Comparison of ENCODE assay signal across 27 mouse cellular contexts in the genomic region with DNA sequence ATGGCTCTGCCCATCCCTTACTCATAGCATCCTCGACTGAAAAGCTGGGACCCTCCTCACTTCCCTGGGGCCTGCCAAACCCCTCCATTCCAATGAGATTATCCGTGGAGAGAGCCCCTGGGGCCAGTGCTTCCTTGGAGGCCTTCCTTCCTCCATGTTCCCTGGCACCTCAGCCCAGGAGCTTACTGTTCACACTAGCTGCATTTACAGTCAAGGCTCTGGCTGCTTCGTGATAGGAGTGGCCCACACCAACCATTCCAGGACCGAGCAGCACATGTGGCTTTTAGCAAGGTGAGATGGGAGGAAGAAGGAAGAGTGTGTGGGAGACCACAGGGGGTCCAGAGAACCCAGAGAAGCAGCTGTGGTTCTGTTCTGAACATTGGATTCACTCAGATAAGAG. TPM values are rescaled to one million over a fixed set of nuclear protein-coding genes. Genes with fewer than 3 reads are reported as not detected.
DNase-seq lines count a peak whose midpoint lies in the region; ATAC-seq and TF ChIP-seq lines count a peak whose summit lies in the region.
"Had no signal": no experiment of that assay in that cellular context is flagged by ENCODE, and none has a peak within 500 bp of the region (broad histone marks: within the 10 kb centered on the region; RNA-seq: fewer than 3 reads in every experiment).

No protein-coding gene starts in this region.

- no peak for TF ChIP-seq CTCF in heart, adult 2 months (IDR thresholded peaks at IDR 0.05)
- no peak for TF ChIP-seq CTCF in left cerebral cortex, adult 2 months (IDR thresholded peaks at IDR 0.05)

- H3K36me3 ChIP-seq in heart, adult 2 months (ENCODE audit: control insufficient read depth, insufficient read depth, low read length) = no peaks in the 10 kb centered on the region
- H3K36me3 ChIP-seq in neural tube, embryonic 12.5 days = no peaks in the 10 kb centered on the region
- H3K36me3 ChIP-seq in neural tube, embryonic 15.5 days = 0 out of 2 replicates have a peak, but pooled peaks cover 2% of the 10 kb centered on the region
- H3K36me3 ChIP-seq: forebrain, embryonic 10.5 days; heart, embryonic 15.5 days; intestine, embryonic 15.5 days; limb, embryonic 15.5 days; liver, embryonic 13.5 days had no signal

- no peak for ATAC-seq in neural tube, embryonic 12.5 days (ENCODE audit: low FRiP score, low read depth)
- no peak for ATAC-seq in neural tube, embryonic 15.5 days (ENCODE audit: low FRiP score)

- H3K4me2 ChIP-seq in neural tube, embryonic 12.5 days (replicated peaks) = no peak overlapping the region
- no peak overlapping the region for H3K4me2 ChIP-seq in neural tube, embryonic 15.5 days
- H3K4me2 ChIP-seq: heart, embryonic 15.5 days; intestine, embryonic 15.5 days; limb, embryonic 15.5 days; liver, embryonic 13.5 days had no signal

- intact Hi-C loops in heart, adult 2 months (cut with DNase I) = loop anchor here (1.0 to 5.0 kb wide), 3 partner anchors 53 to 128 kb away; no protein-coding TSS in a partner anchor
- intact Hi-C loops in left cerebral cortex, adult 2 months (cut with DNase I) = loop anchor here (2.0 to 5.0 kb wide), 5 partner anchors 77 to 323 kb away; no protein-coding TSS in a partner anchor

- H3K79me2 ChIP-seq in heart, adult 2 months (replicated peaks; ENCODE audit: control insufficient read depth, insufficient read depth, low read length) = no peaks in the 10 kb centered on the region

- no peak overlapping the region for H3K9ac ChIP-seq in heart, adult 2 months (ENCODE audit: low read depth, low read length)
- 0 out of 2 replicates have a peak overlapping the region, but pooled peaks have one; percentile 3 for H3K9ac ChIP-seq in neural tube, embryonic 12.5 days
- H3K9ac ChIP-seq in neural tube, embryonic 15.5 days (replicated peaks) = no peak overlapping the region
- H3K9ac ChIP-seq: forebrain, postnatal 0 days; heart, embryonic 15.5 days; intestine, embryonic 15.5 days; limb, embryonic 15.5 days; liver, embryonic 13.5 days had no signal

- H3K9me3 ChIP-seq in neural tube, embryonic 12.5 days = no peaks in the 10 kb centered on the region
- no peaks in the 10 kb centered on the region for H3K9me3 ChIP-seq in neural tube, embryonic 15.5 days (replicated peaks)
- H3K9me3 ChIP-seq: forebrain, embryonic 10.5 days; heart, embryonic 10.5 days; heart, embryonic 15.5 days; intestine, embryonic 15.5 days; limb, embryonic 15.5 days; liver, embryonic 13.5 days; megakaryocyte, embryonic 14.5 days had no signal

- H3K27me3 ChIP-seq in heart, adult 2 months (ENCODE audit: control insufficient read depth, insufficient read depth, low read length) = no peaks in the 10 kb centered on the region
- no peaks in the 10 kb centered on the region for H3K27me3 ChIP-seq in neural tube, embryonic 12.5 days (replicated peaks)
- no peaks in the 10 kb centered on the region for H3K27me3 ChIP-seq in neural tube, embryonic 15.5 days (replicated peaks)
- H3K27me3 ChIP-seq: heart, embryonic 15.5 days; intestine, embryonic 15.5 days; limb, embryonic 15.5 days; liver, embryonic 13.5 days had no signal

- H3K4me1 ChIP-seq in heart, adult 2 months (ENCODE audit: control insufficient read depth, insufficient read depth, low read length) = peaks cover 3% of the 10 kb centered on the region; the same call in 1 of the 2 replicates
- peaks cover 6% of the 10 kb centered on the region for H3K4me1 ChIP-seq in neural tube, embryonic 12.5 days
- H3K4me1 ChIP-seq in neural tube, embryonic 15.5 days = peaks cover 4% of the 10 kb centered on the region; the same call in 1 of the 2 replicates
- H3K4me1 ChIP-seq: intestine, embryonic 15.5 days had no signal

- H3K4me3 ChIP-seq in heart, adult 2 months = no peak overlapping the region
- H3K4me3 ChIP-seq in left cerebral cortex, adult 2 months = no peak overlapping the region
- H3K4me3 ChIP-seq in neural tube, embryonic 12.5 days = no peak overlapping the region
- H3K4me3 ChIP-seq in neural tube, embryonic 15.5 days (replicated peaks) = no peak overlapping the region
- H3K4me3 ChIP-seq: forebrain, embryonic 10.5 days; heart, embryonic 10.5 days; heart, embryonic 15.5 days; intestine, embryonic 15.5 days; limb, embryonic 15.5 days; liver, embryonic 13.5 days had no signal

- no peak for TF ChIP-seq POLR2A in heart, adult 2 months (IDR thresholded peaks at IDR 0.05; ENCODE audit: insufficient read depth, low read depth, low read length)

- WGBS in heart, adult 2 months = 55% methylated on average over 4 of the region's 4 CpGs
- 64% methylated on average over 4 of the region's 4 CpGs for WGBS in neural tube, embryonic 12.5 days
- WGBS in neural tube, embryonic 15.5 days = 61% methylated on average over 4 of the region's 4 CpGs

- peak; percentile 85 for DNase-seq in heart, adult 11 months
- no peak for DNase-seq in heart, adult 2 months
- no peak for DNase-seq in left cerebral cortex, adult 2 months (ENCODE audit: extremely low spot score in 1 of 2, low spot score in 2 of 2)
- DNase-seq in left cerebral cortex, adult 18-20 months (ENCODE audit: low spot score in 2 of 2) = no peak
- DNase-seq in naive thymus-derived CD4-positive, alpha-beta T cell, adult 2 months (ENCODE audit: low read depth) = peak; percentile 3
- DNase-seq: adrenal gland, postnatal 36 days; cerebellum, adult 2 months; cerebellum, postnatal 25 days; forebrain, postnatal 0 days; gastrocnemius, postnatal 10 days; kidney, adult 2 months; kidney, postnatal 4 days; liver, embryonic 13.5 days; lung, adult 18-20 months; lung, postnatal 4 days; thymus, adult 2 months; thymus, postnatal 36 days had no signal

- no peak overlapping the region for H3K27ac ChIP-seq in heart, adult 2 months
- H3K27ac ChIP-seq in left cerebral cortex, adult 2 months = peak overlapping the region; percentile 36; the same call in 1 of the 2 replicates
- H3K27ac ChIP-seq in neural tube, embryonic 12.5 days = no peak overlapping the region
- H3K27ac ChIP-seq in neural tube, embryonic 15.5 days (replicated peaks) = no peak overlapping the region
- H3K27ac ChIP-seq: heart, embryonic 10.5 days; heart, embryonic 15.5 days; hindbrain, postnatal 0 days; intestine, embryonic 15.5 days; limb, embryonic 15.5 days; liver, embryonic 13.5 days had no signal

- no peak for TF ChIP-seq EP300 in heart, adult 2 months (IDR thresholded peaks at IDR 0.05; ENCODE audit: insufficient read depth, low read depth, low read length)

RNA-seq across cellular contexts. Expression of a gene that starts 11.5 kb away (rescaled TPM):
- 10 to 100 TPM; 83.3 to 96.7 TPM for total RNA-seq in heart, adult 2 months (2021)
- 57.9 and 69.2 TPM in 2 replicates for polyA plus RNA-seq in heart, adult 2 months (2012; rRNA removed)
- total RNA-seq in left cerebral cortex, adult 2 months (2021) = 10 to 100 TPM; 43.9 to 46.5 TPM
- total RNA-seq in left cerebral cortex, adult 18-20 months (2021) = 10 to 100 TPM; 46.7 to 49.4 TPM
- polyA plus RNA-seq in neural tube, embryonic 12.5 days (2016; fragmentation: Nextera tagmentation; extraction: Ambion mirVana) = 8.0 and 9.5 TPM in 2 replicates
- 5.5 and 6.2 TPM in 2 replicates for polyA plus RNA-seq in neural tube, embryonic 15.5 days (2015; fragmentation: Nextera tagmentation; extraction: Ambion mirVana)

RNA-seq across cellular contexts. Expression of a gene that starts 23.8 kb away (rescaled TPM):
- 10 to 100 TPM; 19.3 to 21.7 TPM for total RNA-seq in heart, adult 2 months (2021)
- polyA plus RNA-seq in heart, adult 2 months (2012; rRNA removed) = 43.0 and 46.8 TPM in 2 replicates
- 10 to 100 TPM; 53.2 to 54.1 TPM for total RNA-seq in left cerebral cortex, adult 2 months (2021)
- 10 to 100 TPM; 53.0 to 56.9 TPM for total RNA-seq in left cerebral cortex, adult 18-20 months (2021)
- polyA plus RNA-seq in neural tube, embryonic 12.5 days (2016; fragmentation: Nextera tagmentation; extraction: Ambion mirVana) = 73.1 and 79.2 TPM in 2 replicates
- 58.4 and 63.7 TPM in 2 replicates for polyA plus RNA-seq in neural tube, embryonic 15.5 days (2015; fragmentation: Nextera tagmentation; extraction: Ambion mirVana)

RNA-seq across cellular contexts. Expression of a gene that starts 50.7 kb away (rescaled TPM):
- 1 to 10 TPM; 1.5 to 1.7 TPM for total RNA-seq in heart, adult 2 months (2021)
- 1.3 and 1.6 TPM in 2 replicates for polyA plus RNA-seq in heart, adult 2 months (2012; rRNA removed)
- total RNA-seq in left cerebral cortex, adult 2 months (2021) = 100 to 1,000 TPM; 800 to 813 TPM
- 100 to 1,000 TPM; 691 to 759 TPM for total RNA-seq in left cerebral cortex, adult 18-20 months (2021)
- polyA plus RNA-seq in neural tube, embryonic 12.5 days (2016; fragmentation: Nextera tagmentation; extraction: Ambion mirVana) = 13.2 and 13.6 TPM in 2 replicates
- 39.9 and 49.0 TPM in 2 replicates for polyA plus RNA-seq in neural tube, embryonic 15.5 days (2015; fragmentation: Nextera tagmentation; extraction: Ambion mirVana)
- total RNA-seq: monocyte, adult 5-6 weeks had no signal

Comparison
In these comparisons a context has a peak if more than half of its experiments do, and no peak if none do; other contexts are left out.
1. DNase-seq: peak in heart, adult 11 months (single experiment) and naive thymus-derived CD4-positive, alpha-beta T cell, adult 2 months (single experiment); none in heart, adult 2 months (0 of 2), left cerebral cortex, adult 2 months (0 of 2) and left cerebral cortex, adult 18-20 months (0 of 2).
2. RNA of a gene that starts 50.7 kb away (total RNA-seq): 800 to 813 TPM in left cerebral cortex, adult 2 months and 691 to 759 TPM in left cerebral cortex, adult 18-20 months; 1.5 to 1.7 TPM in heart, adult 2 months; every median in the first group is over 100 times any median in the second.